Mouse (Mus musculus): ENCODE measurements around the gene 1700029F12Rik. TPM values are rescaled to one million over a fixed set of nuclear protein-coding genes. Genes with fewer than 3 reads are reported as not detected.

Gene 1700029F12Rik
- total RNA-seq, 2 experiments from 2014 or later: not detected

DNA sequence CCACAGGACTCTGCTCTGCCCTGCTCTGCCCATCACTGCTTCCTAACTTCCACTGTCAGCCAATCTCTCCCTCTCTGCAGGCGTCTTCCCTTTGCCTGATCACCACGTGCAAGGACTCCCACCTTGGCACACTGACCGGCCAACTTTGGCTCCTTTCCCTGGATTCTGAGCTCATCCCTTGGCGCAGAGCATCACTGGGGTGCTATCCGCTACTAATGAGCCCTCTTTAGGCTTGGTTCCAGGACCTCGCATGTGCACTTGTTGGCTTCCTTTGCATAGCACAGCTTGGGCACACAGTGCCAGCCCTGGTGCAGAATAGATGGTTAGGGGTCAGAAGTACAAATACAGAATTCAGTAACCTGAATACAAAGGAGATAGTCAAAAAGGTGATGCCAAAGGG, 17.0 kb upstream of the 1700029F12Rik start:
- no peak for DNase-seq
- intact Hi-C loops (cut with DNase I): loop anchor here (10.0 kb wide), 1 partner anchor 196 kb away; no protein-coding TSS in a partner anchor

DNA sequence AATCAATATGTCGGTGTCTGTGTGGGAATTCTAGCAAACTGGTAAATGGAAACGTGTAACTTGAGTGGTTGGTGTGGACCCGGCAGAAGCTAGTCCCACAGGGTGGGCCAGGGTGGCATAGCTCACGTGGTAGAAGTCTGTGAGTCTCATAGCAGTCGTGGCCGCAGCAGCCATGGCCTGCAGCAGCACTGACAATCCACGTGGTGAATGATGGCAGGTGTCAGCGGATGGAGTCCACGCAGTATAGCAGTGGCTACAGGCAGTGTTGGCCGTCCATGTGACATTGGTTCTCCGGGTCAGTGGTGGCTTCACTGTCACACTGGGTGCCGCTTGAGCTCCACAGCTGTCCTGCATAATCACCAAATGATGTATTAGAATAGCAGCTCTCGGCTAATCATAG, 4.1 kb downstream of the 1700029F12Rik start:
- no peak for DNase-seq
- intact Hi-C loops (cut with DNase I): no loop called here

- DNase-seq: no peak
- intact Hi-C loops (cut with DNase I): no loop called here
Observed at GRCm38 (mm10) chr13:97021906-97022305, 12.3 kb downstream of the 1700029F12Rik start.

DNA sequence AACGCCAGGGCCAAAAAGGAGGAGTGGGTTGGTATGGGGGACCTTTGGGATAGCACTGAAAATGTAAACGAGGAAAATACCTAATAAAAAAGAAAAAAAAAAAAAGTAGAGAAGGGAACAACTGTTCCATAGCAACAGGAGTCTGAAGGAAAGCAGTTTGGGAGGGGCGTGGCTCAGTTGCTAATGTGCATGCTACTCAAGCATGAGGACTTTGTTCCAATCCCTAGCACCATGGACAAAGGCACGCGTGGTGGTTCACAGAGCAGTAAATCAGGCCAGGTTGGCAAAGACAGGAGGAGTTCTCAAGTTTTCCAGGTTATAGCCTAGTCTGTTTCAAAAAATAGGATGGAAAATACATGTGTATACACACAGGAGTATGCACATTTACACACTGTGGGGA, 14.0 kb downstream of the 1700029F12Rik start:
- DNase-seq: no peak
- intact Hi-C loops (cut with DNase I): no loop called here

DNA sequence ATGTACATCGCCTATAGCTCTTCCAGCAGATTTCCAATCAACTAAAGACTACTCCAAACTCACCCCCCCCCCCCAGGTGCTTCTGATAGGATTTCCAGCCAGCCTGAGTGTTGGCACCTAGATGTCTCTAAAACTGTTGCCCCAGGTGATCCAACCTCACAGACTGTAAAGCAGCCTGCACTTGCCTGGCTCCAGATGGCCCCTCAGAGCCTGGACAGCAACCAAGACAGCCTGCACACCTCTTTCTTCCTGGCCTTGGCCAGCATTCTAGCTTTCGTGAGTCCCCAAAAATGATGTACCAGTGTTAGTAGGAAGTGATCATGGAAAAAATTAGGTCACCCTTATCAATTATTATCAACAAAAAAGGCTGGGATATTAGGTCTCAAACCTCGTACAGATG, 16.5 kb downstream of the 1700029F12Rik start:
- DNase-seq: no peak
- intact Hi-C loops (cut with DNase I): no loop called here

- intact Hi-C loops (cut with DNase I): no loop called here
- no peak for DNase-seq
Observed at GRCm38 (mm10) chr13:97014366-97014765, 19.8 kb downstream of the 1700029F12Rik start.

DNA sequence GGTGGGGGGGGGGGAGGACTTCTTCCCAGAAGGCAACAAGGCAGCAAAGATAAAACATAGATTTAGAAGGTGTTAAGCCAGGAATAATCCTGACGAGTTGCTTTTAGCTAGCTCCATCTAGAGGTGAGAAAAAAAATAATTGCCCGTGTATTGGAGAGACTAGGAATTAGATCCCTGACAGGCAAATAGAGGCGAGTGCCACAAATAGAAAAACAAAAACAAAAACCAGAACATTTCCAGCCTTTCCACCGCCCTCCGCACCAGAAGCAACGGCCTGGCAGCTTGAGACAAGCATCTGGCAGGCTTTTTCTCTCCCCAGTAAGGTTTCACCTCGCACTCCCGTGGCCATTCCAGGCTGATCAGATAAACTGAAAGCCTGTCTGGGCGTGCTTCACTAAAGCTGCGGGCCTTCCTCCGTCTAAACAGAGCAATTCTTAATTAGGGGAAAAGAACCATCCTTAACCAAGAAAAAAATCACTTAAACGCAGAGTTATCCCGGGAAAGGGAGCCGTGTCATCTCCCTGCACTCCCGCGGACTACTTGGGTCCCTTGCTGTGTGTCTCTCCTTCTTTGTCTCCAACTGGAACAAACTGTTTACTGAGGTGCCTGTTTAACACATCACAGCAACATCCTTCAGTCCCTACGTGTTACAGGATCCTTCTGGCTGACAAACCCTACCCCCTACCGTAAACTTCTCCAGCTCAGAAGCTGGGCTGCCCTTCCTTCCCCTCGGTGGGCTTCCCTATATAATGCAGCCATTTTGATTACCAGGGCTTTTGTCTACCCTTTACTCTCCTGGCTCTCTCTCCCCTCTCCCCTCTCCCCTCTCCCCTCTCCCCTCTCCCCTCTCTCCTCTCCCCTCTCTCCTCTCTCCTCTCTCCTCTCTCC, 25.7 kb downstream of the 1700029F12Rik start:
- intact Hi-C loops (cut with DNase I): loop anchor here (10.0 kb wide), 1 partner anchor 154 kb away; no protein-coding TSS in a partner anchor
- DNase-seq: no peak

DNA sequence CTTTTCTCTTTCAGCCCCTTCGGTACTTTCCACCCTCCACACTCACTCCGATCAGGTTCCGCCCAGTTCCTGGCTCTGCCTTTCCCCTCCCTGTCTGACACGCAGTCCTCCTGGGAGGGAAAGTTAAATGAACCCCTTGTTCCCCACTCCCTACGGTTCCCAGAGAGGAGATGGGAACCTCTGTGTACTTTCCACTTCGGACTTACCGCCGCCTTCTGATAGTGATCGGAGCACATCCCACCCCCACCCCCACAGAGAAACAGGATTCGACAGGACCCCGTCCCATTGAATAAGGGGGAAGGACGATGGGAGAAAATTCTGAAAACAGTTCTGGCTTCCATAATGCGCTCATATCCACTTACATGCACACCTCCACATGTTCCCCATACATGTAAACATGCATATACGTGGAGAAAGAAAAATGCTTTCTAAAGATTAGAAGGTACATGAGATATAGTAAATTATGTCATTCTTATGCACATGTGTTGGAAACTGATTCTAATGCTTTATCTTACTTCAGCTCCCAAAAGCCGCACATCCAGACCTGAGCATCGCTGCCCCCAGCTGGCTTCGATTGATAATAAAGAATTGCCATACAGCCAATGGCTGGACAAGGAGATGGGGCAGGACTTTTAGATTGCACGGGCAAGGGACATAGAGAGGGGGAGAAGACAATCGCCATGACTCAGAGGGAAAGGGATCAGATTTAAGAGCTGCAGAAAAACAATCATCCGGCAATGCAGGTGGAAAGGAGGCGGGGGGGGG, 26.5 kb downstream of the 1700029F12Rik start:
- intact Hi-C loops (cut with DNase I): loop anchor here (10.0 kb wide), 1 partner anchor 153 kb away; no protein-coding TSS in a partner anchor
- no peak for DNase-seq

GRCm38 (mm10) chr13:97006784-97007183, 27.4 kb downstream of the 1700029F12Rik start:
- DNase-seq: no peak
- intact Hi-C loops (cut with DNase I): loop anchor here (10.0 kb wide), 1 partner anchor 152 kb away; no protein-coding TSS in a partner anchor

DNA sequence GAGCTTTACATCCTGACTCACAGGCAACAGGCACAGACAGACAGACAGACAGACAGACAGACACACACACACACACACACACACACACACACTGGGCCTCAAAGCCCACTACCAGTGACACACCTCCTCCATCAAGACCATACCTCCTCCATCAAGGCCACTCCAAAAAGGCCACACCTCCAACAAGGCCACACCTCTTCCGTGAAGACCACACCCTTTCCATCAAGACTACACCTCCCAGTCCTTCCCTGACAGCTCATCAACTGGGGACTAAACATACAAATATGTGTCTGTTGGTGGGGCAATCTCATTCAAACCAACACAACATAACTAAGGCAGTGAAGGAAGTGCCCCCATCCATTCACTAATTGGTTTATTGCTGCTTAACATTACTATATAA, 37.1 kb downstream of the 1700029F12Rik start:
- intact Hi-C loops (cut with DNase I): no loop called here
- no peak for DNase-seq

DNA sequence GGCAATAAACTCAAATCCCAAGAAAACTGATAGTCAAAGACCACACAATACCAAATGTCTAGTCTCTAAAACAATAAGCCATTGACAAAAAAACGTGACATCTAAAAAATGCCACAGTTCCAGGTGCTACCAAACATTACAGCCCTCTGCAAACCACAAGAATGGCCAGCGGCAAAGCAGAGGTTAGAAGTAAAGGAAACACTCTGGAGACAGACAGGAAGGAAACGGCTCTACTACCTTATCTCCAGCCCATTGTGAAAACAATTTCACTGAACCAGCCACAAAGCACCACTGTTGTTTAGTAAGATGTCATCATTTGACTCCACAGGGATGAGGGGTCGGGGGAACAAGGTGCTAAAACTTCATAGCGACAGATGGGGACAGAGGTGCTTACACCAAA, 38.9 kb downstream of the 1700029F12Rik start:
- no peak for DNase-seq
- intact Hi-C loops (cut with DNase I): no loop called here

- intact Hi-C loops (cut with DNase I): no loop called here
- no peak for DNase-seq
Observed at GRCm38 (mm10) chr13:96993291-96993989, 40.7 kb downstream of the 1700029F12Rik start.

DNA sequence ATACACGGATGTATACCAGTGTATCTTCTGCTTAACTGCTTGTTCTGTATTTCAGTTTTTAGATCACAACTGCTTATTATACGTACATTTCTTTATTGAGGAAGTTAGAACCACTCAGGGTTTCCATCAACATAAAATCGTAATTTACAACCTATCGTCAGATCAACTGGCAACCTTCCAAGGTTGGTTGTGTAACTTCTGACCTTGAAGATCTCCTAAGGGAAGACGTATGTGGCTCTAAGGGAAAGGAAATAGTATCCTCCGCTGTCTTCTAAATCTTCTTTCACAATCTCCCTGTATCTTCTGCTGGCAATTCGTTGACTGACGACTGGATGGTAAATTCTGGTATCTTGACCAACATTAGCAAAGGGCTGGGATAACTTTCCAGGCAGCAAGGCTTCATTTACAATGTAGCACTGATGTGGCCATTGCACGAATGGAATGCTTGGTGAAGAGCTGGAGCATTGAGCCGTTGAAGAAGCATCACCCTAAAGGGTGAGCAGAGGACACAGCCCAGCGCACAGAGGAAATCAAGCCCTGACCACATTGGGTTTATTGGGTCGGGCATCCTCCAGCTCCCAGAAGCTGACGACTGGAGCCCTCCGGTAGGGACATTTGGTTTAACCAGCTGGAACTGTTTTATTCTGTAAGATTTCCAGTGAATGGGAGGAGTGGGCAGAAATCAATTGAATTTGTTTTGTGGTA, 43.4 kb downstream of the 1700029F12Rik start:
- no peak for DNase-seq

GRCm38 (mm10) chr13:96990045-96990444, 44.1 kb downstream of the 1700029F12Rik start:
- intact Hi-C loops (cut with DNase I): no loop called here
- no peak for DNase-seq

More for the DNA sequence above, 43.4 kb downstream of the 1700029F12Rik start:
- intact Hi-C loops (cut with DNase I): no loop called here

GRCm38 (mm10) chr13:96989129-96989528, 45.0 kb downstream of the 1700029F12Rik start:
- DNase-seq: no peak
- intact Hi-C loops (cut with DNase I): no loop called here

DNA sequence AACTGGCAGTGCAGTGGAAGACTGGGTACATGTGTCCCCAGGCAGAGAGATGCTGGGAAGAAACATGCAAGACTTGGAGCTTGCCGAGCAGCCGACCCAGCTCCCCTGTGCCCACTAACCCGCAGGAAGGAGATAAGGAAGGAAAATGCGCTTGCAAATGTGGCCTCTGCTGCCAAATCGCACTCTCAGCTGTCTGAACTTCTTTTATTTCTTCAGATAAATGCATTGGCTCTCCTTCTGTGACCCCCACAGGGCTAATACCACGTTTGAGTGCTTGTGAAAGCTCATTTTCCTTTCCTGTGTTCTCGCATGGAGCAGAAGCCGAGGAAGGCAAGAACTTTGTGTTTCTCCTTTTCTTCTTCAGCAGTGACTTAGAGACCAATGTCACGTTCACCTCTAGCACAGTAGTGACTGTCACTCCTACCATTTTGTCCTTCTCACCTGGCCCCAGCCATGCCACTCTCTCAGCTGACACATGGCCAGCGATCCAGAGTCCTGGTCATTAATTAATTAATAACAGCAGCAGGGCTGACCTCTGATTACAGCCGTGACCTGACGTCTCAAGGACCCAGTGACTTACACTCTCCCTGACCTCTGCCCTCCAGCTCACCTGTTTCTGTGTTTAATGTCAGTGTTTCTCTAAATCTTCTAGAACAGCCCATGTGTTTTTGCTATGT, 48.4 kb downstream of the 1700029F12Rik start:
- no peak for DNase-seq
- intact Hi-C loops (cut with DNase I): no loop called here

DNA sequence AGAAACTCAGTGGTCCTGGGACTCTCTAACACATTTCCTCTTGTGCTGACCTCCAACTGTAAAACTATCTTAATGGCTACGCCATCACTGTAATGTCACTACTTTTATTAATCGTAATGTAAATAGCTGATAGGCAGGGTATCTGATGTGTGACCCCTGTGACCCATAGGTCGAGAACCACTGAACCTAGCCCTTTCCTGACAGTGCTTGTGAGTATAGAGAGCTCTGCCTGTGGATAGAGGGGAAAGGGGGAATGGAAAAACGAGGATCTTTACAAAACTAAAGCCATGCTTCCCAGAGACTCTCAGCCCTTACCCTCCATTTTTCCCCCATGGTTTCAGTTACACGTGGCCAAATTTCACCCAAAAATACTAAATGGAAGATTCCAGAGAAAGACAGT, 49.5 kb downstream of the 1700029F12Rik start:
- intact Hi-C loops (cut with DNase I): no loop called here

GRCm38 (mm10) chr13:96983251-96984126, 50.7 kb downstream of the 1700029F12Rik start:
- intact Hi-C loops (cut with DNase I): no loop called here
- no peak for DNase-seq

More for the DNA sequence above, 49.5 kb downstream of the 1700029F12Rik start:
- no peak for DNase-seq
